Mouse (Mus musculus) thymus, postnatal 4 days (tissue): ENCODE results near the gene Ubac2.
A peak's percentile ranks its signal among the peaks of the same experiment; 100 is the strongest.
"Not testable (repeated sequence)": the region's sequence is repeated elsewhere in the genome, so short reads cannot be mapped to it uniquely, and the experiment has no call there.

Experiments used
- DNase-seq: peaks from one replicate; pipeline ENCODE4 v3.0.0; 2021

Ubac2 gene

DNA sequence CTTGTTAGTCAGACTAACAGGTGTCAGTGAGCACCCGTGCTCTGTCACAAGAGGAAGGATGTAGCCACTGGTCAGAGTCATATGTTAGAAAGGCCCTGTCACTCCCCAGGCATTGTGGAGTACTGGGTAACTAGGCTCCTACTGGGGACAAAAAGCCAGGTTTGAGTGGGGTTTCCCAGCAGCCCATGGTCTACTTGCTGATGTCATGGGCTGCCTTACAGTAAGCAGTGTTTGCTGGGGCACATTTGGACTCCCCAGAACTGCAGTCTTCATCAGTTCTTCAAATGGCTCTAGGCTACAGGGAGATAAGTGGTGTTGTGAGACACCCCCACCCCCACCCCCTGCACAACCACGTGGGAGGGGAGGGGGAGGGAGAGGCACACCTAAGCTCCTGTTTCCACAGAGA, 179.5 kb downstream of the Ubac2 start:
- no peak for DNase-seq

GRCm38 (mm10) chr14:122060642-122061041, 182.2 kb downstream of the Ubac2 start:
- peak; percentile 92 for DNase-seq

- DNase-seq, result no peak
Measured at GRCm38 (mm10) chr14:122061376-122061775, 183.0 kb downstream of the Ubac2 start.

DNA sequence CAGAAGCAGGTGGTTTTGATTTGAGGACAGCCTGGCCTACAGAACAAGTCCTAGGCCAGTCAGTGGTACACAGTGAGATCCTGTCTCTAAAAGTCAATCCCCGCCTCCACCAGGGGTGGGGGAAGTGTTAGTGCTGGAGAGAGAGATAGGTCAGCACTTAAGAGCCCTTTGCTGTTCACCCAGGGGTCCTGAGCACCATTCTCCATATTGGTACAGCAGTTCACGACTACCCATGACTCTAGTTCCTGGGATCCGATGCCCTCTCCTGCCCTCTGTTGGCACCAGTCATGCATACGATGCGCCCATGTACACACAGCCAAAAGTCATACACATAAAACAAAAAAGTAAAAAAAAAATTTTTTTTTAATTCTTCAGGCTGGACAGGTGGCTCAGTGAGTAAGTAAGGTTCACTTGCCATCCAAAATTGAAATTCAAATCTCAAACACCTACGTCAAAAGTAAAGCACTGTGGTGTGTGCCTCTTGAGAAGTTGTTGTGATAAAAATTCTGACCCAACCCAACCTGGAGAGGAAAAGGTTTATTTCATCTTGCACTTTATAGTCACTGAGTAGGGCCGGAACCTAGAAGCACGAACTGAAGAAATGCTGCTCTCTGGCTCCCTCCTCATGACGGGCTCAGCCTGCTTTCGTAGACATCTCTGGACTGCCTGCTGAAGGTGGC, 184.1 kb downstream of the Ubac2 start:
- DNase-seq, result peak; percentile 63

DNA sequence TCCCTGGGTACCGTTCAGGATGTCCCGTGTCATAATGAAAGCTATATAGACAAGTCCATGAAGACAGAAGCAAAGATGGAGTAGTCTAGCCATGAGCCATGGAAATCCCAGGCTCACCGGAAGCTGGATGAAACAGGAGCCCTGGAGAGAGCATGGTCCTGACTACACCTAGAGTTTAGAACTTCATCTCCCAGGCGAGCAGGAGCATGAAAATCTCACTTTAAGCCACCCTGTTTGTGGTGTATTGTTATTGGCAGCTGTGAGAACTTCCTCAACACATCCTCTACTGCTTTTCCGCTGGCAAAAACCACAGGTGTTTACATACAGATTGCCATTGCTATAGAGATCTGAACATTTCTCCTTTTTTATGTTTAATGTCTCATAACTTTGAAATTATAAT, 185.2 kb downstream of the Ubac2 start:
- DNase-seq, result peak; percentile 39

DNA sequence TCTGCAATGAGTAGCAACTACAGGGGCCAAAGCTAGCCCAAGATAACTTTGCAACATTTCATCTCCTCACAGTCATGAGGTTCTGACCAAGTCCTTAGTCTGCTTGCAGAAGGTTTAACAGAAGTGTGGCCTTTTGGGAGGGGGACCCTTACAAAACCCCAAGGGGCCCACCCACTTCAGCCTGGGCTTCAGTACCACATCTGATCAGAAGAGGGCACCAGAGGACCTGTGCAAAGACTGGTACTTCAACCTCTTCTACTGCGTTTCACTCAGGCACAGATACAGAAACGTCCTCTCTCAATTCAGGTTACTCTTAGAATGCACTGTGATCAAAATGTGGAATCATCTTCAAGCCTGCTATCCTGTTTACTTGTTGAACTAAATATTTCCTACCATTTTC, 186.1 kb downstream of the Ubac2 start:
- peak; percentile 94 for DNase-seq

- peak; percentile 53 for DNase-seq
Measured at GRCm38 (mm10) chr14:122066243-122066642, 187.8 kb downstream of the Ubac2 start.

- not testable (repeated sequence) for DNase-seq
Measured at GRCm38 (mm10) chr14:122068036-122068435, 189.6 kb downstream of the Ubac2 start.

GRCm38 (mm10) chr14:122068801-122069695, 190.6 kb downstream of the Ubac2 start:
- no peak for DNase-seq

DNA sequence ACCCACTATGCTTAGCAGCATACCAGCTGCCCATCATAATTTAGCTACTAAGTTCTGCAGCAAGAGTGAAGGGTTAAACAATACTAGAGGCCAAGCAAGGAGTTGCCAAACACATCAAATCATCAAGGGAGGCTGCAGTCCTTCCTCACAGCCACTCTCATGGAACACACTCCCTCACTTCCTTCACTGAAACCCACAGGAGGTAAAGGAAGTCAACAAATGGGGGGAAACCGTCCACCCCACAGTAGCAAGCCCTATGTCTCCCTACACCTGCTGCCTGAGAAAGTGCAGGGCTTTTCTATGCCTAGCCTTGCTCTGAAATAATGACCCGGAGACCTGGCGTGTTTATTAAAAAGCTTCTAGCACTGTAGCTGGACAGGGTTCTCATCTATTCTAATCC, 191.5 kb downstream of the Ubac2 start:
- DNase-seq, result no peak
